Mouse (Mus musculus) kidney, adult 2 months (tissue): ENCODE results near the gene Phlpp1. TPM values are rescaled to one million over a fixed set of nuclear protein-coding genes. Genes with fewer than 3 reads are reported as not detected.
A peak's percentile ranks its signal among the peaks of the same experiment; 100 is the strongest.

ENCODE experiments used
- DNase-seq: peaks from one replicate; pipeline ENCODE4 v3.0.0; 2021
- H3K27ac ChIP-seq: fragments of 200-500 bp; 2 replicates; pipeline ENCODE4 v1.5.1; 2012; ENCODE audit warnings: low read depth, low read length, control low read depth, inconsistent platforms; ENCODE audit not compliant: insufficient read depth
- H3K27me3 ChIP-seq: fragments of 200-500 bp; replicated peaks from 2 replicates; pipeline ENCODE4 v1.6.1; 2012; ENCODE audit warnings: mild to moderate bottlenecking, moderate library complexity, low read length, inconsistent platforms; ENCODE audit not compliant: control insufficient read depth, insufficient read depth
- H3K36me3 ChIP-seq: fragments of 200-500 bp; 2 replicates; pipeline ENCODE4 v1.6.1; 2012; ENCODE audit warnings: mild to moderate bottlenecking, moderate library complexity, low read length, inconsistent platforms; ENCODE audit not compliant: control insufficient read depth, insufficient read depth
- H3K4me1 ChIP-seq: fragments of 200-500 bp; 2 replicates; pipeline ENCODE4 v1.6.1; 2011; ENCODE audit warnings: low read length; ENCODE audit not compliant: control insufficient read depth, insufficient read depth
- H3K4me3 ChIP-seq: fragments of 200-500 bp; 2 replicates; pipeline ENCODE4 v1.5.1; 2011; ENCODE audit warnings: mild to moderate bottlenecking, low read depth, low read length, control low read depth; ENCODE audit not compliant: insufficient read depth
- CTCF ChIP-seq: fragments of 200-500 bp; conservative IDR thresholded peaks from 2 replicates; pipeline ENCODE4 v1.5.1; 2011; ENCODE audit warnings: low read depth, mild to moderate bottlenecking, control low read depth, low read length, moderate library complexity, mixed read lengths; ENCODE audit not compliant: insufficient read depth, insufficient read length
- POLR2A ChIP-seq: fragments of 200-500 bp; IDR thresholded peaks from one replicate; pipeline ENCODE4 v1.6.1; 2011; ENCODE audit warnings: low read depth, low read length, control low read depth
- WGBS: fragments of 180-500 bp; shearing (Covaris S2); methylation state at CpG from one replicate; pipeline ENCODE4 v1.1.7; 2018; 5-methylcytosine and 5-hydroxymethylcytosine counted together
- polyA plus RNA-seq: library from polyadenylated mRNA; depleted of rRNA; stranded (reverse); fragments of >200 nt; gene quantifications from 2 replicates; pipeline ENCODE4 v1.2.3, GENCODE M21; 2012

The Phlpp1 gene
- polyA plus RNA-seq, 1 experiment: 10.2 TPM

DNA sequence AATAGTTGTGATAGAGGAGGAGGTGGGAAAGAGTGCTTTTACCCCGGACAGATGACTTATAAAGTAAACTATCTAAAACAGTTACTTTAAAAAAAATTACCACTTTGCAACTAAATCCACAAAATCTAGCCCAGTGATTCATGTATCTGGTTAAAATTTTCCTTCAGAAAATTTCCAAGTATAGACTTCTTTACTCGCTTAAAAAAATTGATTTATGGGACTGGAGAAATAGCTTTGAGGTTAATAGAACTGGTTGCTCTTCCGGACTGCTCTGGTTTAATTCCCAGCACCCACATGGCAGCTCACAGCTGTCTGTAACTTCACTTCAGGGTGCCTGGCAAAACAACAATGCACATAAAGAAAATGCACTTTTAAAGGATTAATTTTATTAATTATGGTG lies 38.9 kb downstream of the Phlpp1 start:
- no peak for TF ChIP-seq POLR2A
- 74% methylated on average over 3 of the region's 3 CpGs for WGBS

GRCm38 (mm10) chr1:106211146-106211545 lies 39.6 kb downstream of the Phlpp1 start:
- no peak for DNase-seq
- Histone ChIP-seq H3K4me1 (peaks cover 3% of the 10 kb centered on the region; the same call in 1 of the 2 replicates), H3K36me3 (no peaks in the 10 kb centered on the region), H3K27ac (no peak overlapping the region), H3K27me3 (no peaks in the 10 kb centered on the region), H3K4me3 (no peak overlapping the region)
- WGBS: 93% methylated on average over 5 of the region's 5 CpGs
- TF ChIP-seq POLR2A: no peak
- no peak for TF ChIP-seq CTCF

More for the DNA sequence above, 38.9 kb downstream of the Phlpp1 start:
- no peak for DNase-seq
- H3K27ac ChIP-seq: no peak overlapping the region
- no peaks in the 10 kb centered on the region for H3K36me3 ChIP-seq
- peaks cover 3% of the 10 kb centered on the region; the same call in 1 of the 2 replicates for H3K4me1 ChIP-seq
- H3K4me3 ChIP-seq: no peak overlapping the region
- no peaks in the 10 kb centered on the region for H3K27me3 ChIP-seq

GRCm38 (mm10) chr1:106220431-106220830 lies 48.9 kb downstream of the Phlpp1 start:
- WGBS: 53% methylated on average over 6 of the region's 6 CpGs
- Histone ChIP-seq H3K36me3 (no peaks in the 10 kb centered on the region), H3K4me3 (no peak overlapping the region), H3K4me1 (no peaks in the 10 kb centered on the region), H3K27me3 (no peaks in the 10 kb centered on the region), H3K27ac (no peak overlapping the region)
- TF ChIP-seq POLR2A (no peak), CTCF (no peak)
- peak; percentile 21 for DNase-seq

GRCm38 (mm10) chr1:106221371-106221770 lies 49.8 kb downstream of the Phlpp1 start:
- no peaks in the 10 kb centered on the region for H3K27me3 ChIP-seq
- 100% methylated on average over 1 of the region's 1 CpGs for WGBS
- no peak overlapping the region for H3K4me3 ChIP-seq
- no peaks in the 10 kb centered on the region for H3K36me3 ChIP-seq
- DNase-seq: no peak
- TF ChIP-seq POLR2A: no peak
- no peak for TF ChIP-seq CTCF
- no peaks in the 10 kb centered on the region for H3K4me1 ChIP-seq
- no peak overlapping the region for H3K27ac ChIP-seq

GRCm38 (mm10) chr1:106221964-106222363 lies 50.4 kb downstream of the Phlpp1 start:
- H3K27ac ChIP-seq: no peak overlapping the region
- H3K4me1 ChIP-seq: no peaks in the 10 kb centered on the region
- no peak for TF ChIP-seq CTCF
- no peak for TF ChIP-seq POLR2A
- H3K27me3 ChIP-seq: no peaks in the 10 kb centered on the region
- no peak overlapping the region for H3K4me3 ChIP-seq
- no peak for DNase-seq
- H3K36me3 ChIP-seq: no peaks in the 10 kb centered on the region
- WGBS: 45% methylated on average over 2 of the region's 2 CpGs

DNA sequence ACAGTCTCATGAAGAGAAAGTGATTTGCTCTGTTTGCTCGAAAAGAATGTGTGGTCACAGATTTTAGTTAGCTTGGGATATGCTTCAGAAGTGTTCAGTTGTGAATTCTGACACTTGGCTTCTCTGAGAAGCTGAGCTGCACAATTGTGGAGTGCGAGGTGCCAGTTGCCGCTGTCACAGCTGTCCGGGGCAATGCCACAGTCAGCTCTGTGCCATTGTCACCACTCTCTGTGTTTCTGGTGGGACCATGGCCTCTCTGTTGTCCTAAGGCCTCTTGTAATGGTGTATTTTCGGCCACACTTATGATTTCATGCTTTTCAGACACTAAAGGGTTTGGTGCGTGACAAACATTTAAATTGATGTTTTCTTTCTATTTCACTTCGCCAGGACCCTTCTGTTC lies 55.1 kb downstream of the Phlpp1 start:
- Histone ChIP-seq H3K4me1 (peaks cover 7% of the 10 kb centered on the region), H3K4me3 (no peak overlapping the region), H3K36me3 (no peaks in the 10 kb centered on the region), H3K27ac (no peak overlapping the region), H3K27me3 (no peaks in the 10 kb centered on the region)
- TF ChIP-seq POLR2A (no peak), CTCF (no peak)
- no peak for DNase-seq
- WGBS: 84% methylated on average over 7 of the region's 7 CpGs

- Histone ChIP-seq H3K36me3 (no peaks in the 10 kb centered on the region), H3K4me1 (peaks cover 10% of the 10 kb centered on the region), H3K27me3 (no peaks in the 10 kb centered on the region), H3K4me3 (no peak overlapping the region), H3K27ac (no peak overlapping the region)
- WGBS: 39% methylated on average over 3 of the region's 3 CpGs
- peak; percentile 52 for DNase-seq
- TF ChIP-seq POLR2A: no peak
- TF ChIP-seq CTCF: no peak
These were observed 58.8 kb downstream of the Phlpp1 start for GRCm38 (mm10) chr1:106230313-106230712.

GRCm38 (mm10) chr1:106231345-106231744 lies 59.8 kb downstream of the Phlpp1 start:
- no peaks in the 10 kb centered on the region for H3K36me3 ChIP-seq
- peaks cover 13% of the 10 kb centered on the region for H3K4me1 ChIP-seq
- no peak overlapping the region for H3K27ac ChIP-seq
- WGBS: 93% methylated on average over 5 of the region's 5 CpGs
- TF ChIP-seq CTCF (no peak), POLR2A (no peak)
- DNase-seq: no peak
- H3K4me3 ChIP-seq: no peak overlapping the region
- no peaks in the 10 kb centered on the region for H3K27me3 ChIP-seq
